Mouse (Mus musculus) forebrain, embryonic 14.5 days (tissue): ENCODE data around the gene Gcgr. TPM values are rescaled to one million over a fixed set of nuclear protein-coding genes. Genes with fewer than 3 reads are reported as not detected.

ENCODE experiments used
- polyA plus RNA-seq: library from polyadenylated mRNA; unstranded; fragments of >200 nt; fragmentation: Nextera tagmentation; extraction: Ambion mirVana; gene quantifications from 2 replicates; pipeline ENCODE4 v1.2.1, GENCODE M21; 2014

The Gcgr gene
- polyA plus RNA-seq, 1 experiment from 2014 or later = 0.14 TPM

Other genes starting within 250 kb of the Gcgr start
- 3,852 and 3,863 TPM in 2 replicates for gene Actg1, start 182.2 kb upstream of the Gcgr start, polyA plus RNA-seq
- gene Fscn2, start 169.2 kb upstream of the Gcgr start, polyA plus RNA-seq = 0.75 and 1.4 TPM in 2 replicates
- gene Faap100, start 151.9 kb upstream of the Gcgr start, polyA plus RNA-seq = 51.7 and 71.1 TPM in 2 replicates
- gene Nploc4, start 93.0 kb upstream of the Gcgr start, polyA plus RNA-seq = 29.9 and 30.8 TPM in 2 replicates
- gene Tspan10, start 88.1 kb upstream of the Gcgr start, polyA plus RNA-seq = not detected in 2 replicates
- not detected in 2 replicates for gene Pde6g, start 77.2 kb upstream of the Gcgr start, polyA plus RNA-seq
- 11.6 and 15.3 TPM in 2 replicates for gene Oxld1, start 72.6 kb upstream of the Gcgr start, polyA plus RNA-seq
- gene Ccdc137, start 72.6 kb upstream of the Gcgr start, polyA plus RNA-seq = 18.6 and 18.8 TPM in 2 replicates
- 37.4 and 43.9 TPM in 2 replicates for gene Arl16, start 63.1 kb upstream of the Gcgr start, polyA plus RNA-seq
- gene Mrpl12, start 46.1 kb upstream of the Gcgr start, polyA plus RNA-seq = 143 and 155 TPM in 2 replicates
- gene Slc25a10, start 38.9 kb upstream of the Gcgr start, polyA plus RNA-seq = 29.7 and 31.6 TPM in 2 replicates
- 291 and 313 TPM in 2 replicates for gene Mcrip1, start 19.0 kb downstream of the Gcgr start, polyA plus RNA-seq
- not detected in 2 replicates for gene Ppp1r27, start 20.4 kb downstream of the Gcgr start, polyA plus RNA-seq
- gene P4hb, start 42.6 kb downstream of the Gcgr start, polyA plus RNA-seq = 325 and 332 TPM in 2 replicates
- 449 and 481 TPM in 2 replicates for gene Arhgdia, start 50.9 kb downstream of the Gcgr start, polyA plus RNA-seq
- gene Alyref, start 67.7 kb downstream of the Gcgr start, polyA plus RNA-seq = 318 and 352 TPM in 2 replicates
- 237 and 281 TPM in 2 replicates for gene Anapc11, start 67.7 kb downstream of the Gcgr start, polyA plus RNA-seq
- gene Npb, start 77.8 kb downstream of the Gcgr start, polyA plus RNA-seq = 0.46 and 0.98 TPM in 2 replicates
- 113 and 134 TPM in 2 replicates for gene Pcyt2, start 87.2 kb downstream of the Gcgr start, polyA plus RNA-seq
- gene Sirt7, start 94.5 kb downstream of the Gcgr start, polyA plus RNA-seq = 30.4 and 40.8 TPM in 2 replicates
- 20.0 and 23.6 TPM in 2 replicates for gene Mafg, start 102.9 kb downstream of the Gcgr start, polyA plus RNA-seq
- 33.6 and 33.9 TPM in 2 replicates for gene Pycr1, start 113.1 kb downstream of the Gcgr start, polyA plus RNA-seq
- 0.38 and 0.48 TPM in 2 replicates for gene Myadml2, start 117.5 kb downstream of the Gcgr start, polyA plus RNA-seq
- gene Notum, start 130.5 kb downstream of the Gcgr start, polyA plus RNA-seq = 0.36 and 0.61 TPM in 2 replicates
- 129 TPM in 2 replicates for gene Aspscr1, start 142.3 kb downstream of the Gcgr start, polyA plus RNA-seq
- 108 and 140 TPM in 2 replicates for gene Cenpx, start 183.0 kb downstream of the Gcgr start, polyA plus RNA-seq
- 39.0 and 59.5 TPM in 2 replicates for gene Lrrc45, start 183.2 kb downstream of the Gcgr start, polyA plus RNA-seq
- gene Rac3, start 190.8 kb downstream of the Gcgr start, polyA plus RNA-seq = 110 and 119 TPM in 2 replicates
- 11.2 and 13.7 TPM in 2 replicates for gene Dcxr, start 196.6 kb downstream of the Gcgr start, polyA plus RNA-seq
- 0.98 and 1.1 TPM in 2 replicates for gene Cbr2, start 201.4 kb downstream of the Gcgr start, polyA plus RNA-seq
- gene Hmga1b, start 232.1 kb downstream of the Gcgr start, polyA plus RNA-seq = 3.8 and 3.9 TPM in 2 replicates